Mouse (Mus musculus): ENCODE results near the gene Il17f.

DNA sequence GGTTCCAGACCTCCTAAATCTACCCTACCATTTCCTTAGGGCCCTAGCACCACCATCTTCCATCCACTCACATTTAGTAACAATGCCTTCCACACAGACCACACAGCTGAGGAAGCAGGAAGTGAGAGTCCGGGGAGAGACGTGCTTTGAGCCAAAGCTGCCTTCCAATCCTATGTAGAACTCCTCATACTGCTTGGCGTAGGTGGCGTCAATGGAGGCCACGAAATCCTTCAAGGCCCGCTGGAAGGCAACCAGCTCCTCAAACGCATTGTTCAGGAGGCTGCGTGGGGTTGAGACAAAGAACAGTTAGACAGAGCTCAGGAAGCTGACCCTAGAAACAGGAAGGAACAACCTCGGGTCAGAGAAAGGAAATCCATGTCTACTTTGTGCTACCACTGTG lies 26.8 kb upstream of the Il17f start:
- no peak for TF ChIP-seq POLR2A (IDR thresholded peaks at IDR 0.05; ENCODE audit: low read depth, low read length)
- TF ChIP-seq CTCF (conservative IDR thresholded peaks at IDR 0.05; ENCODE audit: insufficient read depth, insufficient read length, low read depth, low read length), result no peak

Data from kidney, adult 2 months (tissue).